Mouse (Mus musculus) spleen, embryonic (tissue): ENCODE measurements at regions not wholly inside any gene's neighbourhood (a gene's known extent, or its start where the extent isn't known, plus 50 kb on each side); places are given as distances from the start of the nearest gene placed in this dataset.
"Not testable (repeated sequence)": the region's sequence is repeated elsewhere in the genome, so short reads cannot be mapped to it uniquely, and the experiment has no call there.

Experiments used
- CTCF ChIA-PET: fragments of 350-600 bp; sonication (Branson Sonifier 250); formaldehyde crosslinking; loops from one replicate; lab custom pipeline; 2022; lab: Charles Lee

DNA sequence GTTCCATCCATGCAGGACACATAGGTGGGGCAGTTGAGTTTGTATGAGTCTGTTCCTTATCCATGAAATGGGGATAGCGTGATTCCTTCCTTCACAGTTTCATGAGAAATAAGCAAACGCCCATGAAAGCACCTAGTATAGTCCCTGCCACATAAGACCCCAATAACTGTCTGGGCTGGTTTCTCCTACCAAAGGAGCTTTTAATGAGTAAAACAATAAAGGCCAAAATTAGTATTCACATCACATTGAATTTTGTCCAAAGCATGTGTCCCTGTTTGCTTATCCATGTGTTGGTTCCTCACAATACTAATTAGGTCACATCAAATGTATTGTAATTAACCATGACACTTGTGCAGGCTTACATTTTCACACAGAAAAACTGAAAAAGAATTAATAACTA, 221.3 kb downstream of the Prdm13 start:
- CTCF ChIA-PET: no interaction called here

DNA sequence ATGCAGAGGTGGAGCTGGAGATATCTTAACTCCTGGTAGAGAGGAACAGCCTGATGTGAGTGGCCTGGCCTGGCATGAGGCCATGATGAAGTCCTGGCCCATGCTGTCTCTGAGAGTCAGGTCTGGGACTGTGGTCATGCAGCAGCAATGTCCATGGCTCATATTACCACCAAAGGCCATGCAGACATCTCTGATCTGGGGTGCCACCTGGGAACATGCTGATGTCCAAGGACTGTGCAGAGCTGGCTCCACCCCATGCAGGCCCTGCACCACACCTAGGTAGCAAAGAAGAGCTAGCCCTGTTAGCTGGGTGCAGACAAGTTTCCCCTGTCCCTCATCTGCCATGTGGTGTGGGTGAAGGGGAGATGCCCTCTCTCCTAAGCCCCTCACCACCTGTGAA, 244.5 kb downstream of the Prdm13 start:
- CTCF ChIA-PET: no interaction called here

DNA sequence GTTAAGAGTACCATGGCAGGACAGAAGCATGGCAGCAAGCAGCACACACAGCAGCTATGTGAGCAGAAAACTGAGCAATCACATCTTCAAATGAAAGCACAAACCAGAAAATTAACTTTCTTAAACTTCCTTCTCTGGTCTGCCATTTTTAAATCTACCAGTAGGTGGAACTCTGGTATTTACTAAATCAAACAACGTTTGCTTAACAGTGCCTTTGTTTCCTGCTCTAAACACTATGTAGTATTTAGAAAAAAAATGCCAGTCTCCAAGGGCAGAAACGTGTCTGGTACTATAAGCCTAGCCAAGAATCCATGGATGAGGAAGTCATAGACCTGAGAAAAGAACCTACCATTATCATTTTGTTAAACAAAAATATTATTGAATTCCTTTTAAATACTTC, 249.1 kb downstream of the Prdm13 start:
- CTCF ChIA-PET: no interaction called here

DNA sequence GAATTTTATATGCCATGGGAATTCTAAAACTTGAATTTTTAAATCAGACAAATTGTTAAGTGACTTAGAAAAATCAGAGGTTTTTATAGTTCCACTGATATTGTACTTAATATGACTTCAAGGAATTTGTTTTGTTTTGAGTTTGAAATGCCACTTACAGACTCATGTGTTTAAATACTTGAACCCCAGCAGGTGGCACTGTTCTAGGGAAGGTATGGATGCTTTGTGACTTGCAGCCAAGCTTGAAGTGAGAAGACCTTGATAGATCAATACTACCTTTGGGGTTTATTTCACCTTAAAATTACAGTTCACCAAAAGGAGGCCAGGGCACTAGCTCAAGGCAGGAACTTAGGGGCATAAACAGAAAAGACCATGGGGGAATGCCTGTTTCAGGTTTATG, 277.9 kb downstream of the Prdm13 start:
- CTCF ChIA-PET: interaction anchor here (0.7 kb wide), 1 partner anchor 1783 kb away, joined by 9 read pairs; no protein-coding TSS in a partner anchor

- CTCF ChIA-PET: no interaction called here
Observed at GRCm38 (mm10) chr4:21369314-21369713, 316.4 kb downstream of the Prdm13 start.

DNA sequence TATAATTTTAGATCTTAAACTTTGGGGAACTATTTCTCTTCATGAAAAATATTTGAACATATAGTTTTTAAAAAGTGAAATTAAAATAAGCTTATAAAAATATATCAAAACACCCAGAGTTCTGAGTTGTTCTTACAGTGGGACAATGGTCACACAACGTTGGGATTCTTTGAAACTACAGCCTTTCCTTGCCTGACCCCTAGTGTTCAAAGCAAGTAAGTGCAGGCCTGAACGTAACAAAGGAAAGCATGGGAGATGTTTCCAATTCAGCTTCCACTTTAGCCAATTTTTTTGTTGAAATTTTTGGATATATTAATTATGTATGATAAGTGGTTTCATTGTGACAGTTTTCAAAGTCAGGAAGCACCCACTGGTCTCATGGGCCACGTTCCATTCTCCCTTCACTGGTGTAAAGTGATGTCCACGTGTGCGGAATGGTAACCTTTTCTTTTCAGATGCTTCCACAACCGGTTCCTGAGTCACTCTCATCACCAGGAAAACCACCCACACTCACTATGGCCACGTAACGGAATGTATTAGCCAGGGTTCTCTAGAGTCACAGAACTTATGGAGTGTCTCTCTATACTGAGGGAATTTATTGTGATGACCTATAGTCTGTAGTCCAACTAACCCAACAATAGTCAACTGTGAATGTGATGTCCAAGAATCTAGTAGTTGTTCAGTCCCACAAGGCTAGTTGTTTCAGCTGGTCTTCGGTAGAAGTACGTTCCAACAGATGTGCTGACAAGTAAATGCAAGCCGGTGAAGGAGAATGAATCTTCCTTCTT, 317.3 kb downstream of the Prdm13 start:
- CTCF ChIA-PET: no interaction called here

- CTCF ChIA-PET: no interaction called here
Observed at GRCm38 (mm10) chr4:21321769-21322168, 364.0 kb downstream of the Prdm13 start.

GRCm38 (mm10) chr4:21309239-21309638, 376.5 kb downstream of the Prdm13 start:
- CTCF ChIA-PET: not testable (repeated sequence)

DNA sequence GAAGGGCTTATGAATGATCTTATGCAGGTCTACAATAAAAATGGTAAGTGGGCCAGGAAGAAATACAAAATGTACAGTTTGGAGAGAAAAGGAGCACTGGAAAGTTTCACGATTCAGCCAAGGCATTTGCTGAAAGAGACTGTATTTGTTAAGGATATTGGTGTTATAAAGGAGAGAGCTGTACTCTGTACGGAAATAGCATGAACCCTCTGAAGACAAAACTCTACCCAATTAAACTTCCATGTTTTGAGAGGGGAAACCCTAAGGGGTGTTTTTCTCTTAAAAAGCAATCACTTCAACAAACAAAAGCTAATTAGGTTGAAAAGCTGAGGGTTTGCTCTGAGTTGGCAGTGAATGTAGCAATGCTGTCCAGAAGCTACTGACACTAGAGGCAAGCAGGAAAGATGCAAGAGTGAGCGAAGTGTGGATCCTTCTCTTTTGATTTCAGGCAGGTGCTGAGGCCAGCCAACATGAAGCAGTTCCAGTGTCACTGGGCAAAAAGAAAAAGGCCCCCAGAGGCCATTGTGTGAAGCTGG, 378.2 kb downstream of the Prdm13 start:
- CTCF ChIA-PET: no interaction called here

DNA sequence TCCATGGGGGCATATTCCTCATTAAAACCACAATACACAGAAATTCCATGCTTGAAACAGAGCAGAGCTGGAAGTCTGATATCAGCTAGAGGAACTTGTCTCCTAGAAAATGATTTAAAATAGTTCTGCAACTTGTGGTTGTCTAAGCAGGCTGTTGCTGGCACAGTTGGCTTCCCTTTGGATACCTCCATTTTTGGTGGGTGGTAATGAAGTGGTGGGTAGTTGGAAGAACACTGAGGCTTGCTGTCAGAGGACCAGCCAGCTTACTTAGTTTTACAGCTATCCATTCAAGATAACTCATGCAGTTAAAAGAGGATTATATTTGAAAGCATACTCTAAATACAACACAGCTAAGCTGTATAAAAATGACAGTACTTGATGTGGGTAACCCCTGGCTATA, 385.6 kb downstream of the Prdm13 start:
- CTCF ChIA-PET: no interaction called here

DNA sequence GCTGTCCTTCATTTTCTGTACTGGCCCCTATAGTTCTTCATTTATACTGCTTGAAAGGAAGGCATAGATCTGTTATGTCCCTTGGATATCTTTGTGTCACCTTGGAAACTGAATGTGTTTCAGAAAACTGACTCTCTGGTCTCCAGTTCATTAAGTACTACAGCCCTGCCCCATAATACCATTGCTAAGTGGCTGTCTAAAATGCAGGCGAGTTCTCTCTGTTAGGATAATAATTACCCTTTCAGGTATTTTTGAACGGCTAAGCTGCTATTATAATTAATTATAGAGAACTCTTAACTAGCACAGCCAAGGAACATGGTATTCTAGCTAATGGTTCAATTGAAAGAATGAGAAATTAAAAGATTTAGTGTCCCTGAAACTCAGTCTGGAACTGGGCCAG, 418.5 kb downstream of the Prdm13 start:
- CTCF ChIA-PET: no interaction called here

DNA sequence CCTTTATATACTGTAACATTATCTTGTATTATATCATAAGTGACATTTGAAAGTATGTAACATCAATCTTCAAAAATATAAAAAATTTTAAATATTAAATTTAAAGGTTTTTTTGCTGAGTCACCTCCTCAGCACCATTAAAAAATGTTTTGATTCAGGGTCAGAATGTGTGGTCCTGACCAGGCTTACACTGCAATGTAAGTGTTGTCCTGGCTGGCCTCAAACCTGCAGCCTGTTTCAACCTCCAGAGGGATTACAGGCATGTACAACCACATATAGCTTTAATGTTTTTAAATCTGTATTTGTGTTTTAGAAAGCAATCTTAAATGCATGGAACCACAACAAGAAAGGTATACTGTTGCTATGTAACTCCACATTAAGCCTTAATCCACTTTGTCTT, 418.9 kb downstream of the Prdm13 start:
- CTCF ChIA-PET: no interaction called here

GRCm38 (mm10) chr4:21250396-21250795, 435.4 kb downstream of the Prdm13 start:
- CTCF ChIA-PET: no interaction called here

DNA sequence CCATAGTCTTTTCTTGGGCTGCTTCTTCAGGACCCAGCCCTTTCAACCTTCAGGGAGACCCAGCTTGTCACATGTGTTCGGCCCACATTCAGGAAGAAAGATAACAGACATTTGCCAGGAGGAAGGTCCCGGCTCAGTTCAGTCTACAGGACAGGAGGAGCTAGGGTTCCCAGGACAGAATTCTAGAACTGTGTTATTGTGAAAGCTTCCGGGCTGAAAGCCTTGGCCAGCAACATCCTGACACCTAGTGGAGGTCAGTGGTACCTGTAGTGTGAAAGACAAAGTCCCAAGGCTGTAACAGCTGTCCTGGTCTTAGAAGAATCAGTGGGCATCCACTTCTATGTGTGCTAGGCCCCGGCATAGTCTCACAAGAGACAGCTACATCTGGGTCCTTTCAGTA, 463.1 kb downstream of the Prdm13 start:
- CTCF ChIA-PET: no interaction called here

DNA sequence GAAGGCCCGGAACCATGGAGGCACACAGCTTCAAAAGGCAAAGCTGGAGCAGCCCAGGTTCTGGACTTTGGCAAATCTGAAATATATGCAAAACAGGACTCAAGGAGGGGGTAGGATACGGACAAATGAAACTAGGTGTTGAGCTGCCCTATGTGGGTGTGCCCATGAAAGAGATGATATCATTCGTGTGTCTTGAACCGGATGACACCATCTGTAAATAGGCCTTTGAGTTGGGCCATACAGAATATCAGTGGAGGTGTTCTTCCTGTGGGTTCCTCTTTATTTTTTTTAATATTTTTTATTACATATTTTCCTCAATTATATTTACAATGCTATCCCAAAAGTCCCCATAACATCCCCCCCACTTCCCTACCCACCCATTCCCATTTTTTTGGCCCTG, 478.1 kb downstream of the Prdm13 start:
- CTCF ChIA-PET: no interaction called here

- CTCF ChIA-PET: interaction anchor here (0.6 kb wide), 1 partner anchor 110 kb away, joined by 6 read pairs; no protein-coding TSS in a partner anchor
Observed at GRCm38 (mm10) chr4:21195620-21196019, 490.1 kb downstream of the Prdm13 start.

GRCm38 (mm10) chr4:21173789-21174188, 512.0 kb downstream of the Prdm13 start:
- CTCF ChIA-PET: no interaction called here

DNA sequence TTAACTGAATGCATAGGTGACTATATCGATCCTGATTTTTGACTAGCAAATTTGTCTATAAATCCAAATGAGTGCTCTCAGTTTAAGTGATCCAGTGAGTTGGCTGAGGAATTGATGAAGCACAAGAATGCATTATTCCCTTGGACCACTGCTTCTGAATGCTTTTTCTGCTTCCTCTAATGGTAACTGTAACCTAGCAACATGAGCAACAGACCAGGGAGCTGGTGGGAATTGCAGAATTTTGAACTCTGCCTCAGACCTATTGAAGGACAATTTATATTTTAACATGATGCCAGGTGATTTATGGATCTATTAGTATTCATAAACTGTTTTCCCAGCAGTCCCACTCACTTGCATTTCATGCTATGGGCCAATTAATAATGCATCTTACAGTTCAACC, 512.7 kb downstream of the Prdm13 start:
- CTCF ChIA-PET: no interaction called here

GRCm38 (mm10) chr4:21170734-21171133, 515.0 kb downstream of the Prdm13 start:
- CTCF ChIA-PET: no interaction called here

GRCm38 (mm10) chr4:21162124-21162523, 523.6 kb downstream of the Prdm13 start:
- CTCF ChIA-PET: no interaction called here

- CTCF ChIA-PET: no interaction called here
Observed at GRCm38 (mm10) chr4:21125892-21126291, 559.9 kb downstream of the Prdm13 start.

GRCm38 (mm10) chr4:21095741-21096140, 590.0 kb downstream of the Prdm13 start:
- CTCF ChIA-PET: no interaction called here

DNA sequence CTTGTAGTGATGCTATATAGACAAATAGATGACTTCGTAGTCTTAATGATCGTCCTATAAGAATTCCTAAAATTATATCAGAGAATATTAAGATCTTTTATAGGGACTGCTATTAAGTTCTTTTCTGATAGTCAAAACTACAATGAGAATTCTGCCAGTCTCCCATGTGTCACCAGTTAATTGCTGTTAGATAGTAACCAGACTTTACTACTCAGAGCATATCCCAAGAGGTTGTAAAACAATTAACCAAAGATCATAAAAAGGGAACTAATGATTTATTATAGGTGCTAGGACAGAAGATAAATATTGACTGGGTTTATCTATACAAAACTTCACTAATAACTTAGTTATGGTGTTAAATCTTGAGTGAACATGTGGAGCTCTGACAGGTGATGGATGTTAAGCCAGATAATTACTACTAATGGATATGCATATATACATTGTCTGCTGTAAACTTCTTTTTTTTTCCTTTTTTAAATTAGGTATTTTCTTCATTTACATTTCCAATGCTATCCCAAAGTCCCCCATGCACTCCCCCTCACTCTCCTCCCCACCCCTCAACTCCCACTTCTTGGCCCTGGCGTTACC, 615.5 kb downstream of the Prdm13 start:
- CTCF ChIA-PET: no interaction called here
